Mouse (Mus musculus) embryonic fibroblast, embryonic 13.5 days (primary cell): Measurements from ENCODE around the gene Ttll3. TPM values are rescaled to one million over a fixed set of nuclear protein-coding genes. Genes with fewer than 3 reads are reported as not detected.

Source experiments
- H3K27ac ChIP-seq: 2 replicates; pipeline ENCODE4 v1.5.1; 2012; ENCODE audit warnings: low read length, control low read depth, inconsistent platforms; ENCODE audit not compliant: insufficient read depth
- H3K4me1 ChIP-seq: 2 replicates; pipeline ENCODE4 v1.6.1; 2011; ENCODE audit warnings: low read length; ENCODE audit not compliant: control insufficient read depth, insufficient read depth
- H3K4me3 ChIP-seq: 2 replicates; pipeline ENCODE4 v1.5.1; 2011; ENCODE audit warnings: mild to moderate bottlenecking, control low read depth, low read length; ENCODE audit not compliant: insufficient read depth
- CTCF ChIP-seq: IDR thresholded peaks from 2 replicates; pipeline ENCODE4 v1.5.1; 2011; ENCODE audit warnings: mild to moderate bottlenecking, control low read depth, low read length, moderate library complexity, borderline replicate concordance; ENCODE audit not compliant: insufficient read depth
- POLR2A ChIP-seq: IDR thresholded peaks from 2 replicates; pipeline ENCODE4 v1.6.1; 2011; ENCODE audit warnings: low read depth, mild to moderate bottlenecking, control low read depth, low read length, moderate library complexity
- polyA plus RNA-seq: library from polyadenylated mRNA; stranded (reverse); fragments of >200 nt; gene quantifications from 2 replicates; pipeline ENCODE4 v1.2.4, GENCODE M21; 2011; ENCODE audit warnings: low read depth; ENCODE audit not compliant: missing spikeins, insufficient read length

Gene Ttll3
- polyA plus RNA-seq, 1 experiment = 7.7 TPM

GRCm38 (mm10) chr6:113377172-113377495, 11.9 kb upstream of the Ttll3 start:
- Histone ChIP-seq H3K4me1 (peaks cover 7% of the 10 kb centered on the region; the same call in 1 of the 2 replicates), H3K4me3 (peak overlapping the region; percentile 48), H3K27ac (peak overlapping the region; percentile 85)
- TF ChIP-seq POLR2A (peak; percentile 67), CTCF (no peak)

- H3K4me1 ChIP-seq = peaks cover 7% of the 10 kb centered on the region; the same call in 1 of the 2 replicates
- H3K4me3 ChIP-seq = peak within 1 kb of the TSS; percentile 80
- TF ChIP-seq CTCF = no peak
- TF ChIP-seq POLR2A = peak; percentile 83
- H3K27ac ChIP-seq = peak within 1 kb of the TSS; percentile 85
Observed at GRCm38 (mm10) chr6:113377496-113378385, 11.3 kb upstream of the Ttll3 start, which contains the start of the genes Tada3 and Arpc4. Gene Tada3, minus strand, starts transcription at chr6:113377883. Gene Arpc4, plus strand, starts transcription at chr6:113378115.

- peak overlapping the region; percentile 80 for H3K4me3 ChIP-seq
- no peak overlapping the region for H3K27ac ChIP-seq
- TF ChIP-seq POLR2A (no peak), CTCF (no peak)
Observed at GRCm38 (mm10) chr6:113379246-113379645, 9.8 kb upstream of the Ttll3 start.

GRCm38 (mm10) chr6:113380480-113380879, 8.6 kb upstream of the Ttll3 start:
- H3K27ac ChIP-seq = no peak overlapping the region
- TF ChIP-seq POLR2A = no peak
- TF ChIP-seq CTCF = no peak

More at GRCm38 (mm10) chr6:113379246-113379645, 9.8 kb upstream of the Ttll3 start:
- peaks cover 7% of the 10 kb centered on the region; the same call in 1 of the 2 replicates for H3K4me1 ChIP-seq

GRCm38 (mm10) chr6:113384351-113384927, 4.6 kb upstream of the Ttll3 start:
- TF ChIP-seq POLR2A (no peak), CTCF (no peak)
- Histone ChIP-seq H3K4me1 (0 out of 2 replicates have a peak, but pooled peaks cover 3% of the 10 kb centered on the region), H3K4me3 (no peak overlapping the region), H3K27ac (no peak overlapping the region)

More at GRCm38 (mm10) chr6:113380480-113380879, 8.6 kb upstream of the Ttll3 start:
- Histone ChIP-seq H3K4me1 (peaks cover 7% of the 10 kb centered on the region; the same call in 1 of the 2 replicates), H3K4me3 (no peak overlapping the region)

- TF ChIP-seq POLR2A (no peak), CTCF (no peak)
- Histone ChIP-seq H3K27ac (no peak overlapping the region), H3K4me1 (peaks cover under 1% of the 10 kb centered on the region; the same call in 1 of the 2 replicates), H3K4me3 (no peak overlapping the region)
Observed at GRCm38 (mm10) chr6:113385160-113385714, 3.8 kb upstream of the Ttll3 start.

- TF ChIP-seq POLR2A (no peak), CTCF (no peak)
- Histone ChIP-seq H3K4me3 (no peak overlapping the region), H3K27ac (no peak overlapping the region), H3K4me1 (no peaks in the 10 kb centered on the region; the same call in 1 of the 2 replicates)
Observed at GRCm38 (mm10) chr6:113386025-113386424, 3.0 kb upstream of the Ttll3 start.

- Histone ChIP-seq H3K4me1 (no peaks in the 10 kb centered on the region; the same call in 1 of the 2 replicates), H3K4me3 (no peak overlapping the region), H3K27ac (no peak overlapping the region)
- TF ChIP-seq CTCF (no peak), POLR2A (no peak)
Observed at GRCm38 (mm10) chr6:113390715-113391114, 1.7 kb downstream of the Ttll3 start.

GRCm38 (mm10) chr6:113392015-113392386, 2.9 kb downstream of the Ttll3 start:
- Histone ChIP-seq H3K4me1 (no peaks in the 10 kb centered on the region; the same call in 1 of the 2 replicates), H3K27ac (no peak overlapping the region), H3K4me3 (no peak overlapping the region)
- TF ChIP-seq CTCF = no peak
- no peak for TF ChIP-seq POLR2A
